Mouse (Mus musculus): ENCODE measurements at regions not wholly inside any gene's neighbourhood (a gene's known extent, or its start where the extent isn't known, plus 50 kb on each side); places are given as distances from the start of the nearest gene placed in this dataset.
A peak's percentile ranks its signal among the peaks of the same experiment; 100 is the strongest.
"Not testable (repeated sequence)": the region's sequence is repeated elsewhere in the genome, so short reads cannot be mapped to it uniquely, and the experiment has no call there.

DNA sequence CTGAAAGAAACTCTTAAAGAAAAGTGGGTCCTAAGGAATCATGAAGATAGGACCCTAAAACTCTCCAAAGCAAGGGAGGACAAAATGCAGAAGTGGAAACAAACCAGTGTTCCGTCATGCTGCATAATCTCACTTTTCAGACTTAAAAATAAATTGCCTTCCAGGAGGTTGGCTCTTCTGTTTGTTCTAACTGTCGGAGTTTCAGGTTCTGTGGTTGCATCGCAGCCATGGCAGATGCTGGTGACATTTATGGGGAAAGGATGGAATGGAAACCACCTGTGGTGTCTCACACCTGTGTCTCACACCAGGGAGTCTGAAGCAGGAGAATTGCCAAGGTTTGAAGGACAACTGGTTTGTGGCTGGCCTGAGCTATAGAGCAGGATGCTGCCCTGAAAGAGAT, 50.9 kb upstream of the Hivep1 start:
- ATAC-seq (replicated peaks; ENCODE audit: low read depth, poor library complexity, severe bottlenecking): no peak

DNA sequence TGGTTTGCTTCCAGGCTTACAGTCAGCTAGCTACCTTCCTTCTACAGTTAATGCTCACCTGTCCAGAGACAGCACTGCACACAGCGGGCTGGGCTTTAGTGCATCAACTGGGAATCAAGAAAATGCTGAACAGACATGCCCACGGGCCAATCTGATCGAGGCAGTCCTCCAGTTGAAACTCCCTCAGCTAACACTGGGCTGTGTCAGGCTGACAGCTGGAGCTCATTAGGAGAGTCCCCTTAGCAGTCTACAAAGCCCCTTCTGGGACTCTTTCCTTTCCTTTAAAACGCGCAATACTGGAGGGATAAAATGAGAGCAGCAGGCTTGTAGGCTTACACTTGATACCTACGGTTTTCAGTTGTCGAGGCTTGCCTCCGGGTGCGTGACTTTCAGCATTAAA, 53.9 kb upstream of the Hivep1 start:
- no peak for ATAC-seq (replicated peaks; ENCODE audit: low read depth, poor library complexity, severe bottlenecking)

DNA sequence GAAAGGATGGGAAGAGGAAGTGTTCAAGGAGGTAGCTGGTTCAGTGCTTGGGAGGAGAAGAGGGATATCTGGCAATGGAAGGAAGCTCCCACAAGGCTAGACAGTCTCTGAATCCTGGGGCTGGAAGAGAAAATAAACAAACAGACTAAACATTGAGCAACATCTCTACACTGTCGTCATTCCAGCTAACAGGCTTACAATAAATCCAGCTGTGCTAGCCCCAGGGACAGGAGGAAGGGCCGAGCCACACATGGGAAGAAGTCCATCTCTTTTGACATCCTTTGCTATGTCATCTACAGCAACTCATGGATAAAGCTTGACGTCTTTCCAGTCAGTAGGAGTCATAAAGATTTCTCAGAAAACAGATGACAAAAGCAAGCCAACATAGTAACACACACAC, 57.7 kb upstream of the Hivep1 start:
- ATAC-seq (replicated peaks; ENCODE audit: low read depth, poor library complexity, severe bottlenecking): no peak

DNA sequence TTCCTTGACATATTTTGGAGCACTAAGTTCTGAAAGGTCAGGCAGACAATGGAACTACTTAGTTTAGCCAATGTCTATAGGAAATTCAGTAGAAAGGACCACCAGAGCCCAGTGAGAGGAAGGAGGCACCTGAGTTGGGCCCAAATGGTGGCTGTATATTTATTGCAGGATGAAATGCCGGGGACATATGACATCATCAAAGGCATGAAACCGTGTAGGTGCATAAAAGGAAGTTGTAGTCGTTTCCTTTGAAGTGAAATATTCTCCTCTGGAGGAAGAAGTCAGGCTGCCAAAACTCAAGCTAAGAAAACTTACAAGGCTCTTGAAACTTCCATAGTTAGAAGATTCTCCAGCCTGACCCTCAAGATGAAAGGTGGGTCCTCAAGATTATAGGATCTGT, 75.9 kb upstream of the Hivep1 start:
- no peak for ATAC-seq (replicated peaks; ENCODE audit: low read depth, poor library complexity, severe bottlenecking)

DNA sequence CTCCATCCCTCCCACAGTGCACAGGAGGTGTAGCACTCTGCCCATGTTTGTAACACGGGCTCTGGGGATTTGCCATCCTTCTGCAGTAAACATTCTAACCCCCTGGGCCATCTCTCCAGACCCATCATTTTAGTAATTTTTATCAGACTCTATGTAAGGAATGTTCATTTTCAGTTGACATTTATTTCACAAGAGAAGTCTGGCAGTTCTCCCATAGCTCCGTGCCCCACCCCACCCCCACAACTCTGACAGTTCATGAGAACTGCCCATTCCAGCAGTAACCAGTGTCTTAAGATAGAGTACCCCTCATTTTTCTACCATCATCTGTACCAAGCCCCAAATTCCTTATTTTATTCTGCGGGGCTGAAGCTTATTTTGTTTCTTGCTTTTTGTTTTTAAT, 88.9 kb upstream of the Hivep1 start:
- ATAC-seq (replicated peaks; ENCODE audit: low read depth, poor library complexity, severe bottlenecking): no peak

DNA sequence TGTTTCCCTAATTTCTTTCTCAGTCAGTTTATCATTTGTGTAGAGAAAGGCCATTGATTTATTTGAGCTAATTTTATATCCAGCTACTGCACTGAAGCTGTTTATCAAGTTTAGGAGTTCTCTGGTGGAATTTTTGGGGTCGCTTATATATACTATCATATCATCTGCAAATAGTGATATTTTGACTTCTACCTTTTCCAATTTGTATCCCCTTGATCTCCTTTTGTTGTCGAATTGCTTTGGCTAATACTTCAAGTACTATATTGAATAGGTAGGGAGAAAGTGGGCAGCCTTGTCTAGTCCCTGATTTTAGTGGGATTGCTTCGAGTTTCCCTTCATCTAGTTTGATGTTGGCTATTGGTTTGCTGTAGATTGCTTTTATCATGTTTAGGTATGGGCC, 90.9 kb upstream of the Hivep1 start:
- ATAC-seq (replicated peaks; ENCODE audit: low read depth, poor library complexity, severe bottlenecking): not testable (repeated sequence)

DNA sequence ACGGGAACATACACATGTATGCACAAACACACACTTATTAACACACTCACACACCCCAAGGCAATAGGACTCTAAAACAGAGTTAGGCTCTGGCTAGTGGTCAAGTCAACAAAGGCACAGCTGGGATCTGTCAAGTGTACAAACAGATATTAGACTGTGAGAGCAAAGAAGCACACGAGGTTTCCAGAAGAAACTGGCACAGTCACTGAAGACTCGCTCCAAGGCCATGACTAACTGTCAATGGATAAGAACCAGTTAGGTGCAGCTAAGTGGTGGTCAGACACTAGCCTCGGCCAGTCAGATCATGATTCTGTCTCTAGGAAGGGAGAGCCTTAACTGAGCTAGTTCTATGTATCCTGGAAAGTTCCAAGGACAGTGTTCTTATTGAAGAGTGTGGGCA, 93.9 kb upstream of the Hivep1 start:
- ATAC-seq (replicated peaks; ENCODE audit: low read depth, poor library complexity, severe bottlenecking): no peak

DNA sequence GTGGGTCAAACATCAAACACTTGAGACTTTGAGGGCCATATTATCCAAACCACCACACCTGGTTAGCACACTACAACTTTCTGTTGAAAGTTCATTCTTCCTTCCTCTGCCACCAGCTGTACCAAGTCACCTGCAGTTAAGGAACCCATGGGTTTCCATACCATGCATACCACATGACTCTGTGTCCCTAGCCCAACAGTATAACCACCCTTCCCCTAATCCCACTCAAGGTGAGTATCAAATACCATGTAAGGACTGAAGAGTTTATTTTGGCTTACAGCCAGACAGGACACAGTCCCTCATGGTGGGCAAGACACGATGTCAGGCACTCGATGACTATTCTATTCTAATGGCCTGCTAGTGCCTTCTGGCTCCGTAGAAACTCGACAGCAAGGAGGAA, 95.9 kb upstream of the Hivep1 start:
- ATAC-seq (replicated peaks; ENCODE audit: low read depth, poor library complexity, severe bottlenecking): no peak

DNA sequence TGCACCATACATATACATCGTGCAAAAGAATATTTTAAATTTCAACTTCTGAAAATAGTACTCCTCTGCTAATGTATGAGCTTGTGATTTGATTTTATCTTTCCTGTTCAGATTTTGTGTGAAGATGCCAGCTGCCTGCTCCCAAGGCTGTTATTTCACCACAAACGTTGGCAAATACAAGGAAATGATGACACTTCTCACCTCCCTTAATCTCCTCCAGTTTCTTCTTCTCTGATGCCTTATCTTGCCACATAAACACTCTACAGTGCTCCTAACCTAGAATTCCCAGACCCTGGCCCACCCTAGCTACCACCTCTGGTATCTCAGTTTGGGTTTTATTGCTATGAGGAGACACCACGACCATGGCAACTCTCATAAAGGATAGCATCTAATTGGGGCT, 96.6 kb upstream of the Hivep1 start:
- ATAC-seq (replicated peaks; ENCODE audit: low read depth, poor library complexity, severe bottlenecking): no peak

DNA sequence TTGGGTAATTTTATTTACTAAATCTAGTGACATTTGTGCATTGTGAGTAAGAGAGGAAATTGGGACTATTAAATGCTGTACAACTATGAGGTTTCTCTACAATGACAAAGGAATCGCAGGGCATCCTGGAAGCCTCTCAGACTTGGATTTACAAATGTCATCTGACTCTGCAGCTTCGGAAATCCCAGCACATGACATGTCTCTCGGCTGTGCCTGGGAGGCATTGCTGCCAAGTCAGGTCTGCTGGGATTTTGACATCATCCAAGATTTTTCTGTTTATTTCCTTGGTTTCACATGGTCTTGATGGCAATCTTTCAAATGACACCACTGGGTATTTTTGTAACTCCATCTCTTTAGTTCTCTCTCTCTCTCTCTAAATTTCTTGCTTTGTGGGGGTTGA, 99.4 kb upstream of the Hivep1 start:
- no peak for ATAC-seq (replicated peaks; ENCODE audit: low read depth, poor library complexity, severe bottlenecking)

DNA sequence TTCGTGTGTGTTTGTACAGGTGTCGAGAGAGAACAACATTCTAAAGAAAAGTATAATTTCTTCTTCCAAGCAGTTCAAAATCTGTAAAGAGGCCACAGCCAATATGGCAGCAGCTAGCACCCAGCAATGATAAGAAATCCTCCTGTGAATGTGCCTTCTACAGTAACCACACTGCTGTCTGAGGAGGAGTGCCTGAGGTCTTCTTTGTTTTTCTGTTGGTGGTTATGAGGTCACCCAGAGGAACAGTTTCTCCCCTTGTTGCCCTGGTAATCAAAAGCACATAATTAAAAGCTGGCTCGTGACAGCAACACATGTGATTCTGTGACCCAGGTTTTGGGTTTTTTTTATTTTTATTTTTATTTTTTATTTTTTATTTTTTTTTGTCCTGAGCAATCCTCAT, 100.8 kb upstream of the Adtrp start:
- peak; percentile 77 for ATAC-seq (replicated peaks; ENCODE audit: low read depth, poor library complexity, severe bottlenecking)

DNA sequence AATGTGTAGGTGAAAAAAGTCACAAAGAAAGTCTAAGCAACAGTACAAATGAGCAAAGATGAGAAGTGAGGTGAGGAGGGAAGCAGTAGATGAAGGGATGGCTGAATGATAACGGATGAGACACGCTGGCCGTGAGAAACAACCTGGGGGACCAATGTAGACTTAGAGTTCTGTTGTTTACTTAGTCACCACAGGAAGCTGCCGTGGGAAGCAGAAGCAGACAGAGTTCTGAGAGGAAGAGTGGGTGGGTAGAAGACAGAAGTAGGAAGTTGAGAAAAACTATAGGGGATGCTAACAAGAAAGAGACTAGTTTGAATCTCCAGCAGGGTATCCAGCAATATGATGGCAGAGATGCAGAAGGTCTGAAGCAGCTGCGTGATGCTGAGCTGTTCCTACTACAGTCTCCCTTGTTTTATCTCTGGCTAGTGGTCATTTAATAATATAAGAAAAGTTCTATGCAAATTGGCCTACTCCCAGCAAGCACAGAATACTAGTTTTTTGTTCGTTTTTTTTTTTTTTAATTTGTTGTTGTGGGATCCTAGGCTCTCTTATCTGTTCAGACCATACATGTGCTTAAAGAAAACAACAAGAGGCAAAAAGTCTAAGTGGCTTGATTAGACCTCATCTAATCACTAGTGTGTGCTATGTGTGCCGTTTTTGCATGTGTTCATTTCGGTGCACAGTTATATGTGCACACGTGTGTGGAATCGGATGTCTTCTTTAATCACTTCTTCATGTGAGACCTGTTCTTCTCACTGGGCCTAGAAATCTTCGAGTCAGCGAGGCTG, 85.0 kb upstream of the Adtrp start:
- ATAC-seq (replicated peaks; ENCODE audit: low read depth, poor library complexity, severe bottlenecking): 0 out of 2 replicates have a peak, but pooled peaks have one; percentile 11

DNA sequence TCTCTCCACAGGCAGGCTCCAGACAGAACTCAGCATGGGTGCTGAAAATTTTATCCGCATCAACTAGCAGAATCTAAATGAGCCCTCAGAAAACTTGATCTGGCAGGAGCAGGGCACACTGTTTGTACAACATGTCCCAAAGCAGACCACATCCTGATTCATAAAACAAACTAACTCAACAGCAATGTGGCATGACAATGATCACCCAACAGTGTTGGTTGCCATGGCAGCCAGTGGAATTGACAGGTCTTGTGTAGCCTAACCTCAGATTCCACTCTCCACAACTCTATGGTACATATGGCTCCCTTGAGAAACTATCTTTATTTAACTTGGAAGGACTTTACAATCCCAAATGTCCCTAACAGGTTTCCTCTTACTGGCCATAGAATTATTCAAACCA, 82.3 kb upstream of the Adtrp start:
- no peak for ATAC-seq (replicated peaks; ENCODE audit: low read depth, poor library complexity, severe bottlenecking)

DNA sequence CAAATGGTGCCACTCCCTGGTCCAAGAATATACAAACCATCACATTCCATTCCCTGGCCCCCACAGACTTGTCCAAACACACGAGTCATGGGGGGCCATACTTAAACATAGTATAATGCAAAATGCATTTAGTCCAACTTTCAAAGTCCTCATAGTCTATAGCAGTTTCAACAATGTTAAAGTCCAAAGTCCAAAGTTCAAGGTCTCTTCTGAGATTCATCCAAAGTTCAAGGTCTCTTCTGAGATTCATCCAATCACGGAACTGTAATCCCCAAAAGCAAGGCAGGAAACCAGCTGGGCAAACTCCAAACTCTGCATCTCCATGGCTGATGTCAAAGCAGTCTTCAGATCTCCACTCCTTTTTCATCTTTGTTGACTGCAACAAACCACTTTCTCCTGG, 78.4 kb upstream of the Adtrp start:
- not testable (repeated sequence) for ATAC-seq (replicated peaks; ENCODE audit: low read depth, poor library complexity, severe bottlenecking)

DNA sequence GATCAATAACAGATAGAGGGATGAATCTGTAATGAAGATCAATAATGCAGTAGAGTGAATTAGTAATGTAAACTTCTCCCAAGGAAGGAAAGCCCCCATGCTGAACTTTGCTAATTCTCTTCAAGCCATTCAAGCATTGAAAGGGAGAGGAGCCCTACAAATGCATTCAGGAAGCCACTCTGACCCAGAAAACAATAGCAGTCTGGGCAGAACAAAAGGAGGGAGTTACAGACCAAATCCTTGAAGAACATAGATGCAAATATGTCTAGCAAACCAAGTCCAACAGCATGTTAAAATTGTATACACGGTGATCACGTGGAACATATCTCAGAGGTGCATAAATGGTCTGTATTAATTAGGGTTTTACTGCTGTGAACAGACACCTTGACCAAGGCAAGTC, 77.7 kb upstream of the Adtrp start:
- no peak for ATAC-seq (replicated peaks; ENCODE audit: low read depth, poor library complexity, severe bottlenecking)

DNA sequence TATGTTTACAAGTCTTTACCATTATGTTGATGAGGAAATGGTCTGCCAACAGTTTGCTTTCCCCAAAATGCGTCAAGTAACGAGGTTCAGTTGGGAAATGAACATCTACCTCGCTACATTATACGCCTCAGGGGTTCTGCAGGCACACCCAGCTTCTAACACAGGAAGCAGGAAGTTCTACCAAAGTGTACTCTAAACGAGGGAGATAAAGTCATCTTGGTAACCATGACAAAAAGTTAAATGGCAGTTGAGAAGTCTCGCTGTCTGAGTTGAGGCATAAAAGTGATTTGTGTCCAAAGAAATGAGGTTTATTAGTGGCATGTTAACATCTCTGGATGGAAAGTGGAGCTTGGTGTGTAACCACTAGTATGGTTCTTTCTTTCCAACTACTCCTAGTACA, 73.7 kb upstream of the Adtrp start:
- ATAC-seq (replicated peaks; ENCODE audit: low read depth, poor library complexity, severe bottlenecking): no peak

DNA sequence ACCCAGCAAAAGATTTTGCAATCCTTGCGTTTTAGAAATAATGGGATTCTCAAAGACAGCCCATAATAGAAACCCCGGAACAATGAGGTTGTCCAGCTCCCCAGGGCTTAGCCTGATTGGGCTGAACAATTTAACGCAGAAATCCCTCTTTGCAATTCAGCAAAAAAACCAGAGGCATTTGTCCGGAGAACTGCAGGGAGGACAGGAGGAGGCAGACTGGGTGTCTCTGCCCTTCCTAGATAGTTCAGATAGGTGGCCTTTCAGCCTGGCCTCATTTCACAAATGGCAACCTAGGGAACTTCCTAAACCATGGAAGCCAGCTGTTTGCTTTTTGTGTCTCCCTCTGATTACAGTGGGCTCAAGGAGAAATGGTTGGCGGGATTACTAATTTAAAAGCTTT, 71.0 kb upstream of the Adtrp start:
- ATAC-seq (replicated peaks; ENCODE audit: low read depth, poor library complexity, severe bottlenecking): no peak

DNA sequence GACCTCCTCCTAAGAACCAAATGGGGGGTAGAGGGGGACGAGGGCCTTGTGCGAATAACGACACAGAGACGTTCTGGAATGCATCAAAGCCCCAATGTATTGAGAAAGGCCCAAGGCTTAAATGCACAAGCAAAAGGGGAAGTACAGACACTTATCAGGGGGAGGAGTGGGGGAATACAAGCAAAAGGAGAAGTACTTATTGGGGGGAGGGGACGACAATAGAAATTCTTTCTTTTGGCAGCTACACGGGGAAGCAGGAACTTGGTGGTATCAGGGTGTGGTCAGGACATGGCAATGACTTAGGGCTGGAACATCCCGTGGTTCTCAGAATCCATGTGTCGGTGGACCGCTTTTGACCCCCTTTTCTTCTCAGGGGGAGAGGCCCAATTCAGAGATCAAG, 68.3 kb upstream of the Adtrp start:
- not testable (repeated sequence) for ATAC-seq (replicated peaks; ENCODE audit: low read depth, poor library complexity, severe bottlenecking)

DNA sequence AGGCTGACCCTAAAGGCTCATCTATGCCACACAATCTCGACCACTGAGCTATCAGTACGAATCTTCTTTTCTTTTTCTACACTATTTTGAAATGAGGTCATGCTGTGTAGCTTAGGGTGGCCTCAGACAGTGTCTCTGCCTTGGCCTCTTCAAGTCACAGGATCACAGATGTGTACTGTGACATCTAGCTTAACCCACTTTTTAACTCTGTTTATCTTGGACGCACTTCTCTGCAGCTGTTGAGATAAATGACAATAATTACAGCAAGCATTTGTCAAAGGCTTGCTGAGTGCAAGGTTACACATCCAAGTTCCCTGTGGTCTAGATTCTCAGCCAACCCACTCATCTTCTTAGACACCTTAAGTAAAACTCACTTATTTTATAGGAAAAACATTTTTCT, 63.3 kb upstream of the Adtrp start:
- no peak for ATAC-seq (replicated peaks; ENCODE audit: low read depth, poor library complexity, severe bottlenecking)

DNA sequence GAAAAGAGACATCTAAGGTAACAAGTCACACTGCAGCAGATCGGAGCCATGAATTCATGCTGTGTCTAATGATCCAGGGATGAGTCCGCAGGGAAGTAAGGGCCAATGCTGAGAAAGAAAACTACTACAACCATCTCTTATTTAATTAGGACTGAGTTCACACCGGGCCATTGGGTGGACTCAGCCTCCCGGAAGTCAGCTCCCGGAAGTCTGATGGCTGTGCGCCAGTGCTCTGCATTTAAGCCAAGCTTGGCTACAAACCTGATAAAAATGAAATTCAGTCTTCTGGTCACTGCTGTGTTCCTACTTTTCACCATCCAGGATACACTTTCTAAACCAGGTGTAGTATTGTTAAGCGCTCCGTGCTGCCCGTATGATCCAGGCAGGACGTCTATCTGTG, 62.8 kb upstream of the Adtrp start:
- ATAC-seq (replicated peaks; ENCODE audit: low read depth, poor library complexity, severe bottlenecking): no peak

DNA sequence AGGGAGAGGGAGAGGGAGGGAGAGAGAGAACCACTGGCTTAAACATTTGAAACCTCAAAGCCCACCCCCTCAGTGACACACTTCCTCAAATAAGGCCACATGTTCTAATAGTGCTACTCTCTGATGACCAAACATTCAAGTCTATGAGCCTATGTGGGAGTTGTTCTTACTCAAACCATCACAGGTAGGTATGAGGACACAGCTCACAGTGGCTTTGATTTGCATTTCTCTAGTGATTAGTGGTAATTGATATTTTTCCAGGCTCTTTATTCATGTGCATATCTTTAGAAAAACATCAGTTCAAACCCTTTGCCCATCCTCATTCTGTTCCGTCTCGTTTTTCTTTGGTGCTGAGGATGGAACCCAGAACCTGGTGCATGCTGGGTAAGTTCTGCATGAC, 59.5 kb upstream of the Adtrp start:
- ATAC-seq (replicated peaks; ENCODE audit: low read depth, poor library complexity, severe bottlenecking): no peak

DNA sequence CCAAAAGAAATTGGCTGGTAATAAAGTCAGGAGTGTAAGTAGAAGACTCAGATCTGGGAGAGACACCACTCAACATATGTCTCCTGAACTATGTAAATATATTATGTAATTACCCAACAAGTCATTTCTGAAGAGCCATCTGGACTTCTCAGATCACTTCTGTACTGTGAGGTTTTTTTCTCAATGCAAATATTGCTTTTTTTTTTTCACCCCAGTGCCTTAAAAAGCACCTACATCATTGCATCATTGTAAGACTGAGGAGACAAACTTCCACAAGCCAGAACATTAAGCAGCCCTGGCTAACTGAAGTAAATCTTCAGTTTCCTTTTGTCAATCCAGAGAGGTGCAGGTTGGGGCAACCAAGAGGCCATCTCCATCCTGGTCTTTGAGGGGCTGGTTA, 55.8 kb upstream of the Adtrp start:
- ATAC-seq (replicated peaks; ENCODE audit: low read depth, poor library complexity, severe bottlenecking): no peak

Data from common myeloid progenitor, adult 5-6 weeks (primary cell).